Mouse (Mus musculus): Measurements from ENCODE around the gene Tmcc2. TPM values are rescaled to one million over a fixed set of nuclear protein-coding genes. Genes with fewer than 3 reads are reported as not detected.

Tmcc2 gene
- polyA plus RNA-seq, 1 experiment from 2014 or later: 12.0 TPM

DNA sequence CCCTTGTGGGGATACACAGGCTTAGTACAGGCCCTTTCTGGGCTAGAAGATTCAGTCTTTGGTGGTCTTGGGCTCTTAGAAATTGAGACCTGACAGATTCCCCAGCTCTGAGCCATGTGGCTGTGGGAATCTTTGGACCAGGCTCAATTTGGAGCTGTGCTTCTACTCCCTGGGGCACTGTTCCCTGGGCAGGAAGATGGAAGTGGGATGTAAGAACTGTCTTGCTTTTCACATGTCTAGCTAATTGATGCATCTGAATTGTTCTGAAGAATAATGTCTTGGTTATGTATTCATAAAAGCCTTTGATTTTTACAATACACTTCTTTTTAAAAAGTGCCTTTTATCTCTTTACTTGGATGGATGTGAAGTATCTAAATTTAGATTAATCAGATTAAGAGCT, 34.5 kb upstream of the Tmcc2 start:
- H3K4me3 ChIP-seq (ENCODE audit: low read depth, low read length): no peak overlapping the region
- no peak overlapping the region for H3K27ac ChIP-seq (ENCODE audit: low read depth, low read length)
- no peak overlapping the region for H3K4me2 ChIP-seq (replicated peaks; ENCODE audit: low read depth, low read length)
- no peak for DNase-seq (ENCODE audit: low spot score)
- H3K9ac ChIP-seq (ENCODE audit: low read depth, low read length): no peak overlapping the region
- no peaks in the 10 kb centered on the region for H3K9me3 ChIP-seq (ENCODE audit: control insufficient read depth, low read length)
- no peaks in the 10 kb centered on the region for H3K27me3 ChIP-seq (ENCODE audit: control insufficient read depth, insufficient read depth, low read length)
- no peak for ATAC-seq (ENCODE audit: low FRiP score)
- H3K36me3 ChIP-seq (ENCODE audit: control insufficient read depth, insufficient read depth, low read length): no peaks in the 10 kb centered on the region
- no peaks in the 10 kb centered on the region for H3K4me1 ChIP-seq (replicated peaks; ENCODE audit: control insufficient read depth, insufficient read depth, low read length)

DNA sequence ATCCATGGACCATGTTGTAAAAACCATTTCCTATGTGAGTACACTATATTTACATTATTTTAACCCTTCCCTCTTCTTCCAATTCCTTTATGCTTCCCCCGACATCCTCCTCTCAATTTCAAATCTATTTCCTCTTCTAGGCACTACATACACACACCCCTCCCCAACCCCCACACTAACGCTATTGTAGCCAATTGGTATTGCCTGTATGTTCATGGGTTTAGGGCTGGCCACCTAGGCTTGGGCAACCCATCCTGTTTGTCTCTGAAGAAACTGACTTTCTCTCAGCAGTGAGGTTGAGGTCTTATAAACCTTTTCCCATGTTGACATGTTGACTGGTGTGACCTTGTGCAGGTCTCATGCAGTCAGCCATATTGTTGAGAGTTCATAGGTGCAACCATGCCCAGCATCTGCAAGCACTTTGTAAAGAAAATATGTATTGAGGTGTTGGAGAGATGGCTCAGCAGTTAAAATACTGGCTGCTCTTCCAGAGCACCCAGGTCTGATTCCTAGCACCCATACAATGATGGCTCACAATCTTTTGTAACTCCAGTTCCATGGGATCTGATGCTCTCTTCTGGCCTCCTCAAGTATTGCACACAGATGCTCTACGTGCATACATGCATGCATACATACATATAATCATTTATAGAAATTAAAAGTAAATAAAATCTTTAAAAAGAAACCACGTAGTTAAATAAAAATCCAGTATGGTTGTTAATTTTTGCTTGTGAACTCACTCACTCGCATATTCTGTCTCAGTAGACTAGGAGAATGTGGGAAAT, 32.0 kb upstream of the Tmcc2 start:
- no peak for DNase-seq (ENCODE audit: low spot score)
- H3K4me3 ChIP-seq (ENCODE audit: low read depth, low read length): no peak overlapping the region
- ATAC-seq (ENCODE audit: low FRiP score): no peak

DNA sequence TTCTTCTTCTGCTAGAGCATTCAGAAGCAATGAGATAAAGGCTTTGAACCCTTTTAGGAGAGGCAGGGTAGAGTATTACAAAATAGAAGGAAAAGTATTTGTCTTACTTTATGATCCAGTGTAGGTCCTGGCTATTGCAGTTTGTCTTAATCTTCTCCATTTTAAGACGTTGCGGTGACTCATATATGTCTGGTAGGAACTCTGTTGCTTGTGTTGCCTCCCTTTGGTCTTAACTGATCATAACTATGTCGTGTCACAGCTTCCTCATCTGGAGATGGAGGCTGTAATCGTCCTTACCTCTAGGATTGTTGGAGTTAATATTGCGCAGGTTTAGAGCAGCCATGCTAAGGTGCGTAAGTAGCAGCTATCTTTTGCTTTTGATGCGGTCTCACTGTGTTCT, 29.6 kb upstream of the Tmcc2 start:
- no peaks in the 10 kb centered on the region for H3K9me3 ChIP-seq (ENCODE audit: control insufficient read depth, low read length)
- ATAC-seq (ENCODE audit: low FRiP score) (no peak), DNase-seq (ENCODE audit: low spot score) (no peak)
- H3K27me3 ChIP-seq (ENCODE audit: control insufficient read depth, insufficient read depth, low read length): no peaks in the 10 kb centered on the region
- H3K27ac ChIP-seq (ENCODE audit: low read depth, low read length): no peak overlapping the region
- no peak overlapping the region for H3K9ac ChIP-seq (ENCODE audit: low read depth, low read length)
- H3K4me2 ChIP-seq (replicated peaks; ENCODE audit: low read depth, low read length): no peak overlapping the region
- H3K4me3 ChIP-seq (ENCODE audit: low read depth, low read length): no peak overlapping the region
- no peaks in the 10 kb centered on the region; the same call in 1 of the 2 replicates for H3K4me1 ChIP-seq (replicated peaks; ENCODE audit: control insufficient read depth, insufficient read depth, low read length)
- 89% methylated on average over 7 of the region's 7 CpGs for WGBS
- H3K36me3 ChIP-seq (ENCODE audit: control insufficient read depth, insufficient read depth, low read length): no peaks in the 10 kb centered on the region

More for the DNA sequence above, 32.0 kb upstream of the Tmcc2 start:
- Histone ChIP-seq H3K4me2 (replicated peaks; ENCODE audit: low read depth, low read length) (no peak overlapping the region), H3K4me1 (replicated peaks; ENCODE audit: control insufficient read depth, insufficient read depth, low read length) (no peaks in the 10 kb centered on the region; the same call in 1 of the 2 replicates), H3K27me3 (ENCODE audit: control insufficient read depth, insufficient read depth, low read length) (no peaks in the 10 kb centered on the region), H3K27ac (ENCODE audit: low read depth, low read length) (no peak overlapping the region), H3K9me3 (ENCODE audit: control insufficient read depth, low read length) (no peaks in the 10 kb centered on the region), H3K36me3 (ENCODE audit: control insufficient read depth, insufficient read depth, low read length) (no peaks in the 10 kb centered on the region), H3K9ac (ENCODE audit: low read depth, low read length) (no peak overlapping the region)
- 92% methylated on average over 5 of the region's 5 CpGs for WGBS

DNA sequence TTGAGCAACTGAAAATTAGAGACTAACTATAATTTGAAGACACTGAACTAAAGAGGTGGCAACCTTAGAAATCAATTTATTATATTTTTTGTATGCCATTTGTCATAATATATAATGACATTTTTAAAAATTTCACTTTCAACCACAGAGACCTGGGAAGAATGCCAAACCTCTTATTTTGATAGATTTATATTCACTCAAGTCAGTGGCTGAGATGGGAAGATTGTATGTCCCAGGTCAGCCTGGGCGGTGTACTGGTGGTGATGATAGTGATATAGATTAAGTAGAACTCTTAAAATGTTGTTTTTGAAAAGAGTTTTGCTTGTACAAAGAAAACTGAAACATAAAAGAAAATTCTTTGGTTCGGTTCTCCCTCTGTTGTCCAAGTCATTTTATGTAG, 29.1 kb upstream of the Tmcc2 start:
- ATAC-seq (ENCODE audit: low FRiP score): no peak
- Histone ChIP-seq H3K9ac (ENCODE audit: low read depth, low read length) (no peak overlapping the region), H3K27me3 (ENCODE audit: control insufficient read depth, insufficient read depth, low read length) (no peaks in the 10 kb centered on the region), H3K4me3 (ENCODE audit: low read depth, low read length) (no peak overlapping the region), H3K4me1 (replicated peaks; ENCODE audit: control insufficient read depth, insufficient read depth, low read length) (no peaks in the 10 kb centered on the region; the same call in 1 of the 2 replicates), H3K9me3 (ENCODE audit: control insufficient read depth, low read length) (no peaks in the 10 kb centered on the region), H3K4me2 (replicated peaks; ENCODE audit: low read depth, low read length) (no peak overlapping the region), H3K27ac (ENCODE audit: low read depth, low read length) (no peak overlapping the region), H3K36me3 (ENCODE audit: control insufficient read depth, insufficient read depth, low read length) (no peaks in the 10 kb centered on the region)
- DNase-seq (ENCODE audit: low spot score): no peak
- WGBS: 90% methylated on average over 2 of the region's 2 CpGs

DNA sequence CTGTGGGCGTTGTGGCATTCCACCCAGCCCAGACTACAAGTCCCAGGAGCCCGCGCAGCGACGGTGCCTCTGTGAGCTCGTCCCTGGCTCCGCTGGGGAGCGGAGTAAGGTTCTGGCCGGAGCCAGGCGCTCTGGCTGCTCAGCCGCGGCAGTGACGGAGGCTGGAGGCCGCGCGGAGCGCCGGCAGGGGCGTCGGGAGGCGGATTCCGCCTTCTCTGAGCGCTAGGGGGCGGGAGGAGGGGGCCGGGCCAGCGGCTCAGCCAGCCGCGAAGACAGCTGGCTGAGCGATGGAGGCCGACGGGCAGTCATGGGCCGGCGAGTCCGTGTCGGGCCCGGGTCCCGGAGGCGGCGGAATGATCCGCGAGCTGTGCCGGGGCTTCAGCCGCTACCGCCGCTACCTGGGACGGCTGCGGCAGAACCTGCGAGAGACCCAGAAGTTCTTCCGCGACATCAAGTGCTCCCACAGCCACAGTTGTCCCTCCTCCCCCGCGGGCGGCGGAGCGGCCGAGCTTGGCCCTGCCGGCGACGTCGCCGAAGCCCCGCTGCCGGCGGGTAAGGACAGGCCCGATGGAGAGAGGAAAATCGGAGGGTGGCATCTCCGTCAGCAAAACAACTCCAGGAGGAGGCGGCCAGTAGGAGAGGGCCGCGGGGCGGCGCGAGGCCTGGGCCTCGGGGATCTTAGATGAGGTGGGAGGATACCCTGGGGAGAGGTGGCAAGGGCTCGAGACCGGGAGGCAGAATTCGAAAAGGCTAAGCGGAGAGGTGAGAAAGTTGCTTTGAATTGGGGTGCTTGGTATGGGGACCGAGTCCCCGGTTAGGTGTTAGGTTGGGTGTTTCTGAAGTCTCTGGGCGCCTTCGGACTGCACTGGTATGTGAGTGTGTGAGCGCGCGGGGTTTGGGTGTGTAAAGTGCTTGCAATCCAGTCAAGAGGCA, 26.5 kb upstream of the Tmcc2 start, which contains the start of gene Dstyk:
Gene Dstyk, plus strand, starts transcription at position 237 of the 933 bp plus-strand sequence.
- no peaks in the 10 kb centered on the region for H3K9me3 ChIP-seq (ENCODE audit: control insufficient read depth, low read length)
- peak within 1 kb of the TSS; percentile 54 for H3K4me3 ChIP-seq (ENCODE audit: low read depth, low read length)
- peak within 1 kb of the TSS; percentile 87 for H3K27ac ChIP-seq (ENCODE audit: low read depth, low read length)
- H3K27me3 ChIP-seq (ENCODE audit: control insufficient read depth, insufficient read depth, low read length): no peaks in the 10 kb centered on the region
- peak; percentile 94 for DNase-seq (ENCODE audit: low spot score)
- H3K36me3 ChIP-seq (ENCODE audit: control insufficient read depth, insufficient read depth, low read length): no peaks in the 10 kb centered on the region
- H3K9ac ChIP-seq (ENCODE audit: low read depth, low read length): peak within 1 kb of the TSS; percentile 79
- H3K4me2 ChIP-seq (replicated peaks; ENCODE audit: low read depth, low read length): peak within 1 kb of the TSS; percentile 57
- peak; percentile 97 for ATAC-seq (ENCODE audit: low FRiP score)
- H3K4me1 ChIP-seq (replicated peaks; ENCODE audit: control insufficient read depth, insufficient read depth, low read length): no peaks in the 10 kb centered on the region; the same call in 1 of the 2 replicates
- under 1% methylated on average over 83 of the region's 85 CpGs for WGBS

DNA sequence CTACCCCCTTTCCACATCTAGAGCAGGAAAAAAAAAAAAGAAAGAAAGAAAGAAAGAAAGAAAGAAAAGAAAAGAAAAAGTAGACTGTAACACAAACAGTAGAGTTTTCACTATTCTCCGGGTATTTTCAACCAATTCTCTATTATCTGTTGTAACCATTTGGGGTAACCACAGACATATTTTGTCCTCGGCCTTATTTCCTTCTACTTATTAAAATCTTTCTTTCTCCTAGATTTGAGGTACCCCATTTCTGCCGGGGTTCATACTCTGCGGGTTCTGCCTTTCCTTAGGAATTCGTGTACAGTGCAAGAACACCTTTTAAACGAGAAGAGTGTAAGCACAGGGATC, 25.8 kb upstream of the Tmcc2 start:
- Histone ChIP-seq H3K27ac (ENCODE audit: low read depth, low read length) (peak overlapping the region; percentile 87), H3K27me3 (ENCODE audit: control insufficient read depth, insufficient read depth, low read length) (no peaks in the 10 kb centered on the region), H3K4me3 (ENCODE audit: low read depth, low read length) (peak overlapping the region; percentile 54), H3K9ac (ENCODE audit: low read depth, low read length) (peak overlapping the region; percentile 79; the same call in 1 of the 2 replicates), H3K36me3 (ENCODE audit: control insufficient read depth, insufficient read depth, low read length) (no peaks in the 10 kb centered on the region), H3K9me3 (ENCODE audit: control insufficient read depth, low read length) (no peaks in the 10 kb centered on the region), H3K4me2 (replicated peaks; ENCODE audit: low read depth, low read length) (peak overlapping the region; percentile 57), H3K4me1 (replicated peaks; ENCODE audit: control insufficient read depth, insufficient read depth, low read length) (no peaks in the 10 kb centered on the region; the same call in 1 of the 2 replicates)
- DNase-seq (ENCODE audit: low spot score) (no peak), ATAC-seq (ENCODE audit: low FRiP score) (no peak)
- WGBS: 21% methylated on average over 6 of the region's 6 CpGs

DNA sequence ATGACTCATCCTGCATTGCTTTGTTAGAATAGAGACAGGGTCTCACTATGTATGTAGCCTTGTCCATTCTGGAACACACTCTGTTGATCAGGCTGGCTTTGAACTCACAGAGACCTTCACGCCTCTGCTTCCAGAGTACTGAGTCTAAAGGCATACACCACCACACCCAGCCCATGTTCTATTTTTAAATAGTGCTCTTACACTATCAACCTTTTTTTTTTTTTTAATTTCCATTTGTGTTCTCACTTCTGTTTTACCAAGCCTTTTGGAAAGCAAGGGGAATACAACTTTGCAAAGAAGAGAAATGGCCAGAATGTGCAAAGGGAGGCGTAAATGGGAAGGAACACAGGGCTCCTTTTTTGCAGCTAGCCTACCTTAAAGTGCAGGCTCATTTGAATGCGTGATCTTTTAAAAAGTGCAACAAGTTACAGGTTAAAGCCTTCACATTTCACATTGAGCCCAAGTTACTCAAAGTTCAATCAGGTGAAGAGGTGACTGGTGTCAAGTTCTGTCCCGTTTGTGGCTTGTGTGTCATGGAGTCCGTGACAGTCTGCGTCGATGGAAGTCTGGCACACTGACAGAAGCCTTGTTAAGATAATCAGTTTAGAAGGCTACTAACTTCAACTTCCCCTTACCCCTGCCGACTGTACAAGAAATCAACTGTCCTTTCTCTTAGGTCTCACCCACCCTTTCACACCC, 25.3 kb upstream of the Tmcc2 start:
- Histone ChIP-seq H3K4me2 (replicated peaks; ENCODE audit: low read depth, low read length) (no peak overlapping the region), H3K9ac (ENCODE audit: low read depth, low read length) (no peak overlapping the region), H3K4me1 (replicated peaks; ENCODE audit: control insufficient read depth, insufficient read depth, low read length) (no peaks in the 10 kb centered on the region; the same call in 1 of the 2 replicates), H3K27me3 (ENCODE audit: control insufficient read depth, insufficient read depth, low read length) (no peaks in the 10 kb centered on the region), H3K4me3 (ENCODE audit: low read depth, low read length) (no peak overlapping the region), H3K9me3 (ENCODE audit: control insufficient read depth, low read length) (no peaks in the 10 kb centered on the region), H3K36me3 (ENCODE audit: control insufficient read depth, insufficient read depth, low read length) (no peaks in the 10 kb centered on the region), H3K27ac (ENCODE audit: low read depth, low read length) (no peak overlapping the region)
- 75% methylated on average over 8 of the region's 8 CpGs for whole genome bisulfite sequencing
- DNase-seq (ENCODE audit: low spot score) (no peak), ATAC-seq (ENCODE audit: low FRiP score) (no peak)

DNA sequence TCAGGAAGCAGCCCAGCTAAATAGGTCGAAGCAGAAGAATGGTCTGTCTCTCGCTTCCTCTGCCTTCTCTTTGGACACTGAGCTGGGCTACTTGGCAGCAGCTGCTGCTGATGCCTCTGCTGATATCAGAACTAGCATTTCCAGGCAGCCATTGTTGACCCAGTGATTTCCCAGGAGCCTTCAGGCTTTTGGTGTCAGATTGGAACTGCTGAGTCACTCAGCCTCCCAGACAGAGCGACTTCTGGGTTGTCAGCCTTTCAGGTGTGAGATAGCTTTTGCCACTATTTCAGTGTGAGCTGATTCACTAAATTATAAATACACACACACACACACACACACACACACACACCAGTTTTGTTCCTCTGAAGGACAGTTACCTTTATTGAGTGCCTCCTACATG, 19.6 kb upstream of the Tmcc2 start:
- H3K4me3 ChIP-seq (ENCODE audit: low read depth, low read length): no peak overlapping the region
- H3K9me3 ChIP-seq (ENCODE audit: control insufficient read depth, low read length): no peaks in the 10 kb centered on the region
- no peaks in the 10 kb centered on the region for H3K36me3 ChIP-seq (ENCODE audit: control insufficient read depth, insufficient read depth, low read length)
- H3K4me1 ChIP-seq (replicated peaks; ENCODE audit: control insufficient read depth, insufficient read depth, low read length): no peaks in the 10 kb centered on the region
- no peaks in the 10 kb centered on the region for H3K27me3 ChIP-seq (ENCODE audit: control insufficient read depth, insufficient read depth, low read length)
- DNase-seq (ENCODE audit: low spot score) (no peak), ATAC-seq (ENCODE audit: low FRiP score) (no peak)
- no peak overlapping the region for H3K4me2 ChIP-seq (replicated peaks; ENCODE audit: low read depth, low read length)
- no peak overlapping the region for H3K9ac ChIP-seq (ENCODE audit: low read depth, low read length)
- 84% methylated on average over 3 of the region's 3 CpGs for WGBS
- H3K27ac ChIP-seq (ENCODE audit: low read depth, low read length): no peak overlapping the region
